Mouse (Mus musculus): ENCODE data around the gene Ssbp2. TPM values are rescaled to one million over a fixed set of nuclear protein-coding genes. Genes with fewer than 3 reads are reported as not detected.

Ssbp2 gene
- polyA plus RNA-seq, 1 experiment: 7.2 TPM

DNA sequence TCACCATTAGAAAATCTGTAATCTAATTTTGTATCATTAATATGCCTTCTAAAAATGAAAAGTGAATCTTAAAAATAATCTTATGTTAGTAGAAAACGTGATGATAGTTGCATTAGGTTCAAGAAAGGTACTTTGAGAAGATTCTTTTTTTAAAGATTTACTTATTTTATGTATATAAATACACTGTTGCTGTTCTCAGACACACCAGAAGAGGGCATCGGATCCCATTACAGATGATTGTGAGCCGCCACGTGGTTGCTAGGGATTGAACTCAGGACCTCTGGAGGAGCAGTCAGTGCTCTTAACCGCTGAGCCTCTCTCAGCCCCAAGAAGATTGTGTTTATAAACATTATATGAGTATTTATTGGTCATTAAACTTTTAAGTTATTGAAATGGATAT lies 126.3 kb downstream of the Ssbp2 start:
- 89% methylated on average over 5 of the region's 5 CpGs for WGBS
- H3K36me3 ChIP-seq (ENCODE audit: control insufficient read depth, insufficient read depth, low read length): no peaks in the 10 kb centered on the region
- no peak overlapping the region for H3K4me3 ChIP-seq (ENCODE audit: extremely low read depth, insufficient read depth, insufficient read length)
- peaks cover 2% of the 10 kb centered on the region; the same call in 1 of the 2 replicates for H3K4me1 ChIP-seq (ENCODE audit: control insufficient read depth, insufficient read depth, insufficient read length)
- H3K27me3 ChIP-seq (ENCODE audit: control insufficient read depth, insufficient read depth, low read length): no peaks in the 10 kb centered on the region
- DNase-seq (ENCODE audit: low read depth in 1 of 2, low spot score in 2 of 2): no peak
- no peak for TF ChIP-seq POLR2A (IDR thresholded peaks at IDR 0.05; ENCODE audit: low read depth, low read length)
- no peak for TF ChIP-seq CTCF (IDR thresholded peaks at IDR 0.05; ENCODE audit: extremely low read depth, insufficient read depth, insufficient read length, insufficient replicate concordance)
- H3K27ac ChIP-seq (ENCODE audit: insufficient read depth, low read length): no peak overlapping the region

DNA sequence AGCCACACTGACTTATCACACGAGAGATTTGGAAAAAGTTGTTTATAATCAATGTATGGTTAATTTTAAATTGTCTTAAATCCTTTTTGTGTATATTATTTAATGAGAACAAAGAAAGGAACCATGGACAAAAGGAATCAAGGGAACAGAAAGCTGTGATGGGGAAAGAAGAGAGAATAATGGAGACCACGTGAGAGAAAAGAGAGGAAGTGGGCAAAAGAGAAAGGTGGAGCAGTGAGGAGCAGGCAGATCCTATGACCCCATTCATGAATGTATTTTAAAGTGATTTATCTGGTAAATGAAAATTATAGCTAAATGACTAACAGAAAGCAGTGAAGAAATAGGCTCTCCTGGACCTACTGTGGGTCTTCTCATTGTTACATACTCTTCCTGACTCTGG lies 128.4 kb downstream of the Ssbp2 start:
- 72% methylated on average over 2 of the region's 2 CpGs for WGBS
- H3K27me3 ChIP-seq (ENCODE audit: control insufficient read depth, insufficient read depth, low read length): no peaks in the 10 kb centered on the region
- DNase-seq (ENCODE audit: low read depth in 1 of 2, low spot score in 2 of 2): no peak
- TF ChIP-seq CTCF (IDR thresholded peaks at IDR 0.05; ENCODE audit: extremely low read depth, insufficient read depth, insufficient read length, insufficient replicate concordance) (no peak), POLR2A (IDR thresholded peaks at IDR 0.05; ENCODE audit: low read depth, low read length) (no peak)
- no peaks in the 10 kb centered on the region for H3K36me3 ChIP-seq (ENCODE audit: control insufficient read depth, insufficient read depth, low read length)
- no peak overlapping the region for H3K4me3 ChIP-seq (ENCODE audit: extremely low read depth, insufficient read depth, insufficient read length)
- H3K4me1 ChIP-seq (ENCODE audit: control insufficient read depth, insufficient read depth, insufficient read length): no peaks in the 10 kb centered on the region
- H3K27ac ChIP-seq (ENCODE audit: insufficient read depth, low read length): no peak overlapping the region

DNA sequence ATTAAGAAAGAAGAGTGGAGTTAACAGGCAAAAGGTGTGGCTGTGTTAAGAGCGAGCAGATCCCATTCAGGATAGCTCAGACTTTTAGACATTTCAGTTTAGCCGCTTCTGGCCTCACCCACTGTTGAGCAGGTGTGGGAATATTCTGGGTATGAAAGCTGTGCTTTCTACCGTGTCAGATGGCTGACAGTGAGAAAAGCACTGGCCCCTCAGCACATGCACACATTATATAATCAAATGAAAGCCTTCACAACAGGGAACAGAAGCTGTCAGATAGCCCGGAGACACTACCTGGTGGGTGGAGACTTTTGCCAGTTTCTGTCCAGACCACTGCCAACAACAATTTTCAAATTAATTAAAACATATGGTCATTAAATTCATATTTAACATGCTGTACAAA lies 131.8 kb downstream of the Ssbp2 start:
- no peak for DNase-seq (ENCODE audit: low read depth in 1 of 2, low spot score in 2 of 2)
- Histone ChIP-seq H3K27me3 (ENCODE audit: control insufficient read depth, insufficient read depth, low read length) (no peaks in the 10 kb centered on the region), H3K36me3 (ENCODE audit: control insufficient read depth, insufficient read depth, low read length) (no peaks in the 10 kb centered on the region), H3K4me3 (ENCODE audit: extremely low read depth, insufficient read depth, insufficient read length) (no peak overlapping the region), H3K4me1 (ENCODE audit: control insufficient read depth, insufficient read depth, insufficient read length) (no peaks in the 10 kb centered on the region), H3K27ac (ENCODE audit: insufficient read depth, low read length) (no peak overlapping the region)
- no peak for TF ChIP-seq POLR2A (IDR thresholded peaks at IDR 0.05; ENCODE audit: low read depth, low read length)
- TF ChIP-seq CTCF (IDR thresholded peaks at IDR 0.05; ENCODE audit: extremely low read depth, insufficient read depth, insufficient read length, insufficient replicate concordance): no peak
- 89% methylated on average over 4 of the region's 4 CpGs for WGBS

DNA sequence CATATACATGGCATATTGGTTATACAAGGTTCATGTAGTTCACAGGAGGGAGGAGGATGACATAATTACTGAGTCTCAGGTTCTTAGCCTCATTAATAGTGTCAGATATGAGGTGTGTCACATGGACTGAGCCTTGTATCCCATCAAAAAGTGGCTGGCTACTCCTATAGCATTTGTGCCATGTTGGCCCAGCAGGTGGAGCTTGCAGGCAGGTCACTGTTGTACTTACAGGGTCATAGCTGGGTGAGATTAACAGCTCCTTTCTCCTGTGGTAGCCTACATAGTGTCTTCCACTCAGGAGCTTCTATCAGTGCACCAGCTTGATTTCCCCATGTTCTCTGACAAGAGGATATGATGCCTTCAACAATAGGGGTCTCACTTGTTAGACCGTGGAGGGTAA lies 135.2 kb downstream of the Ssbp2 start:
- no peak for DNase-seq (ENCODE audit: low read depth in 1 of 2, low spot score in 2 of 2)
- 85% methylated on average over 1 of the region's 1 CpGs for WGBS
- TF ChIP-seq POLR2A (IDR thresholded peaks at IDR 0.05; ENCODE audit: low read depth, low read length) (no peak), CTCF (IDR thresholded peaks at IDR 0.05; ENCODE audit: extremely low read depth, insufficient read depth, insufficient read length, insufficient replicate concordance) (no peak)
- Histone ChIP-seq H3K4me3 (ENCODE audit: extremely low read depth, insufficient read depth, insufficient read length) (no peak overlapping the region), H3K4me1 (ENCODE audit: control insufficient read depth, insufficient read depth, insufficient read length) (no peaks in the 10 kb centered on the region), H3K36me3 (ENCODE audit: control insufficient read depth, insufficient read depth, low read length) (no peaks in the 10 kb centered on the region), H3K27me3 (ENCODE audit: control insufficient read depth, insufficient read depth, low read length) (no peaks in the 10 kb centered on the region), H3K27ac (ENCODE audit: insufficient read depth, low read length) (no peak overlapping the region)

DNA sequence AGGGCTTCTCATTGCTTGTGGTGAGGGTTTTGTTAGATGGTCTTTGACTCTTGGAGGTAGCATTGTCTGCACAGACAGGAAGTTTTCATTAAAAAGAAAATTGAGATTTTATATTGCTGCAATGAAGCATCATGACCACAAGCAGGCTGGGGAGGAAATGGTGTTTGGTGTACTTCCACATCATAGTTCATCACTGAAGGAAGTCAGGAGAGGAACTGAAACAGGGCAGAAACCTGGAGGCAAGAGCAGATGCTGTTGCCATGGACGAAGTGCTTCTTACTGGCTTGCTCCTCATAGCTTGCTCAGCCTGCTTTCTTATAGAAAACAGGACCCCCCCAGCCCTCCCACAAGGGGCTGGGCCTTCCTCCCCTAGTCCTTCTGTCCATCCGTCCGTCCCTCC lies 139.5 kb downstream of the Ssbp2 start:
- no peaks in the 10 kb centered on the region for H3K27me3 ChIP-seq (ENCODE audit: control insufficient read depth, insufficient read depth, low read length)
- 78% methylated on average over 3 of the region's 3 CpGs for WGBS
- no peak overlapping the region; the same call in 1 of the 2 replicates for H3K27ac ChIP-seq (ENCODE audit: insufficient read depth, low read length)
- no peak for TF ChIP-seq CTCF (IDR thresholded peaks at IDR 0.05; ENCODE audit: extremely low read depth, insufficient read depth, insufficient read length, insufficient replicate concordance)
- H3K4me3 ChIP-seq (ENCODE audit: extremely low read depth, insufficient read depth, insufficient read length): no peak overlapping the region
- no peaks in the 10 kb centered on the region for H3K36me3 ChIP-seq (ENCODE audit: control insufficient read depth, insufficient read depth, low read length)
- DNase-seq (ENCODE audit: low read depth in 1 of 2, low spot score in 2 of 2): peak; percentile 26 to 49
- H3K4me1 ChIP-seq (ENCODE audit: control insufficient read depth, insufficient read depth, insufficient read length): no peaks in the 10 kb centered on the region

DNA sequence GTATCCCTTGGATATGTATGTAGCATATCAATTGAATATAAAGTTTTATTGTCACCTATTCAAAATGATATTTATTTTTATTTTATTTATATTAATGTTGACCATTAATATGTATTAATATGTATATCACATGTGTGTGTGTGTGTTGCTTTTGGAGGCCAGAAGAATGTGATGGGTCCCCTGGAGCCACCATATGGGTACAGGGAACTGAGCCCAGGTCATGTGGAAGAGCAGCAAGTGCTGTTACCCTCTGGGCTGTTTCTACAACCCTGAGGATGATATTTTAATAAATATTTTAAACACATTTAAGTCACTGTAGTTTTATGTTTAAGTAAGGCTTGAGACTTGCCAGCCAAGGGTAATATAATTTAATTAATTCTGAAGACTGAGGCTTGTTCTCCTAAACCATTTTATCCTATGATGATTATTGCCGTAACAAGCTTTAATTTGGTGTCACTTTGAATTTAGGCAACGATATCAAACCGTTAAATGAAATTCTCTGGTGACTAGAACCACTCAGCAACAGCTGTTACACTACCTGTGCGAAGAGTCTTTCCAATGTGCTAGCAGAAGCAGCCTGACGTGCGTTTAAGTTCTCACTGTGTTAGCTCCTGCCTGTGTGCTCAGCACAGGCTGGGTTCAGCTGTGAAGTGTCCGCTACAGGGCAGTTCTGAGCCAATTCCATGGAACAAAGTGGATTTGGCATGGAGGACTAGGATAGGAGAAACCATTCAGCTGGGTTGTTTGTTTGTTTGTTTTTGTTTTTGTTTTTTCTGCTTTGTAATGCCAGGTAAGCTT lies 145.2 kb downstream of the Ssbp2 start:
- TF ChIP-seq CTCF (IDR thresholded peaks at IDR 0.05; ENCODE audit: extremely low read depth, insufficient read depth, insufficient read length, insufficient replicate concordance) (no peak), POLR2A (IDR thresholded peaks at IDR 0.05; ENCODE audit: low read depth, low read length) (no peak)
- Histone ChIP-seq H3K27ac (ENCODE audit: insufficient read depth, low read length) (no peak overlapping the region), H3K4me3 (ENCODE audit: extremely low read depth, insufficient read depth, insufficient read length) (no peak overlapping the region), H3K36me3 (ENCODE audit: control insufficient read depth, insufficient read depth, low read length) (no peaks in the 10 kb centered on the region), H3K27me3 (ENCODE audit: control insufficient read depth, insufficient read depth, low read length) (no peaks in the 10 kb centered on the region), H3K4me1 (ENCODE audit: control insufficient read depth, insufficient read depth, insufficient read length) (no peaks in the 10 kb centered on the region)
- no peak for DNase-seq (ENCODE audit: low read depth in 1 of 2, low spot score in 2 of 2)
- 99% methylated on average over 7 of the region's 7 CpGs for WGBS

DNA sequence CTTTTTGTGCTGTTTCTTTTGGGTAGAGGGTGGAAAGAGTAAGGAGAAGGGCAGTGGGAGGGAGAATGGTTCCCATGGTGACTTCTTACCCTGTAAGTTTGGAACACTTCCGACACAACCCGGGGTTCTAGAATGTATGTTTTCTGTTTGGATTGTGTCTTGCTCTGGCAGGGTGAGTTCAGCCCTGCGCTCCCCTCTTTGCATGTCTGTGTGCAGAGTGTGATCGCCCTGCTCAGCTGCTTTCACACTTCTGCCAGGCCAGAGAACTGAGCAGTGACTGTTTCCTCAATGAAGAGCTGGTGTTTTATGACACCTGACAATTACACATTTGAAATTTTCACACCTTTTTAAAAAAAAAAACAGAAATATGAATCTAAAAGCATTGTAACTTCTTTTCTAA lies 150.5 kb downstream of the Ssbp2 start:
- H3K27me3 ChIP-seq (ENCODE audit: control insufficient read depth, insufficient read depth, low read length): no peaks in the 10 kb centered on the region
- H3K36me3 ChIP-seq (ENCODE audit: control insufficient read depth, insufficient read depth, low read length): no peaks in the 10 kb centered on the region
- 85% methylated on average over 4 of the region's 4 CpGs for WGBS
- no peak overlapping the region for H3K4me3 ChIP-seq (ENCODE audit: extremely low read depth, insufficient read depth, insufficient read length)
- H3K27ac ChIP-seq (ENCODE audit: insufficient read depth, low read length): no peak overlapping the region
- DNase-seq (ENCODE audit: low read depth in 1 of 2, low spot score in 2 of 2): no peak
- TF ChIP-seq CTCF (IDR thresholded peaks at IDR 0.05; ENCODE audit: extremely low read depth, insufficient read depth, insufficient read length, insufficient replicate concordance): no peak
- no peak for TF ChIP-seq POLR2A (IDR thresholded peaks at IDR 0.05; ENCODE audit: low read depth, low read length)
- H3K4me1 ChIP-seq (ENCODE audit: control insufficient read depth, insufficient read depth, insufficient read length): no peaks in the 10 kb centered on the region

Data from spleen, adult 2 months (tissue).